Mouse (Mus musculus): ENCODE measurements around the gene Rd3l.

The Rd3l gene

GRCm38 (mm10) chr12:111980887-111981367 is at the start of gene Rd3l:
Gene Rd3l (minus strand): TSS chr12:111981317.
- no peak for DNase-seq (ENCODE audit: low read depth, low spot score)

- no peak for DNase-seq (ENCODE audit: low read depth, low spot score)
Observed at GRCm38 (mm10) chr12:112027408-112027807, 46.3 kb upstream of the Rd3l start.

GRCm38 (mm10) chr12:112025907-112026645 is 45.0 kb upstream of the Rd3l start:
- DNase-seq (ENCODE audit: low read depth, low spot score): no peak

- no peak for DNase-seq (ENCODE audit: low read depth, low spot score)
Observed at GRCm38 (mm10) chr12:112025457-112025856, 44.3 kb upstream of the Rd3l start.

GRCm38 (mm10) chr12:112024581-112025310 is 43.6 kb upstream of the Rd3l start:
- no peak for DNase-seq (ENCODE audit: low read depth, low spot score)

GRCm38 (mm10) chr12:112023306-112023705 is 42.2 kb upstream of the Rd3l start:
- DNase-seq (ENCODE audit: low read depth, low spot score): no peak

GRCm38 (mm10) chr12:112016346-112016745 is 35.2 kb upstream of the Rd3l start:
- no peak for DNase-seq (ENCODE audit: low read depth, low spot score)

GRCm38 (mm10) chr12:112013271-112013801 is 32.2 kb upstream of the Rd3l start:
- DNase-seq (ENCODE audit: low read depth, low spot score): no peak

GRCm38 (mm10) chr12:112012511-112013270 is 31.6 kb upstream of the Rd3l start:
- no peak for DNase-seq (ENCODE audit: low read depth, low spot score)

GRCm38 (mm10) chr12:112001223-112001622 is 20.1 kb upstream of the Rd3l start:
- peak; percentile 19 for DNase-seq (ENCODE audit: low read depth, low spot score)

GRCm38 (mm10) chr12:111999735-112000134 is 18.6 kb upstream of the Rd3l start:
- DNase-seq (ENCODE audit: low read depth, low spot score): no peak

GRCm38 (mm10) chr12:111995161-111995560 is 14.0 kb upstream of the Rd3l start:
- DNase-seq (ENCODE audit: low read depth, low spot score): no peak

- no peak for DNase-seq (ENCODE audit: low read depth, low spot score)
Observed at GRCm38 (mm10) chr12:111992626-111993025, 11.5 kb upstream of the Rd3l start.

- DNase-seq (ENCODE audit: low read depth, low spot score): no peak
Observed at GRCm38 (mm10) chr12:111986756-111987155, 5.6 kb upstream of the Rd3l start.

GRCm38 (mm10) chr12:111983165-111983564 is 2.0 kb upstream of the Rd3l start:
- no peak for DNase-seq (ENCODE audit: low read depth, low spot score)

- no peak for DNase-seq (ENCODE audit: low read depth, low spot score)
Observed at GRCm38 (mm10) chr12:111981831-111982230, 714 bp upstream of the Rd3l start.

GRCm38 (mm10) chr12:111978274-111978673 is 2.8 kb downstream of the Rd3l start:
- DNase-seq (ENCODE audit: low read depth, low spot score): no peak

GRCm38 (mm10) chr12:111977138-111977537 is 4.0 kb downstream of the Rd3l start:
- no peak for DNase-seq (ENCODE audit: low read depth, low spot score)

- no peak for DNase-seq (ENCODE audit: low read depth, low spot score)
Observed at GRCm38 (mm10) chr12:111974578-111974977, 6.5 kb downstream of the Rd3l start.

- no peak for DNase-seq (ENCODE audit: low read depth, low spot score)
Observed at GRCm38 (mm10) chr12:111972504-111972903, 8.6 kb downstream of the Rd3l start.

GRCm38 (mm10) chr12:111971231-111971686 is 9.9 kb downstream of the Rd3l start, which contains the start of gene Tdrd9:
Gene Tdrd9 (plus strand): TSS chr12:111971559.
- DNase-seq (ENCODE audit: low read depth, low spot score): no peak

- no peak for DNase-seq (ENCODE audit: low read depth, low spot score)
Observed at GRCm38 (mm10) chr12:111970085-111970484, 11.0 kb downstream of the Rd3l start.

Measured in skeletal muscle tissue, adult 2 months (tissue).